Mouse (Mus musculus) lung, adult 10 weeks (tissue): Measurements from ENCODE around the gene Agtr1a. TPM values are rescaled to one million over a fixed set of nuclear protein-coding genes. Genes with fewer than 3 reads are reported as not detected.

Experiments
- polyA plus RNA-seq: library from polyadenylated mRNA; stranded (reverse); fragments of 350-450 nt; fragmentation: Illumina TruSeq; extraction: RNeasy Lipid Tissue Mini Kit (QIAGEN cat#74804); gene quantifications from one replicate; pipeline ENCODE4 v1.2.3, GENCODE M21; 2014; ENCODE audit warnings: low read depth, low replicate concordance; ENCODE audit not compliant: insufficient read depth

Gene Agtr1a
- 8.5 TPM for polyA plus RNA-seq

DNA sequence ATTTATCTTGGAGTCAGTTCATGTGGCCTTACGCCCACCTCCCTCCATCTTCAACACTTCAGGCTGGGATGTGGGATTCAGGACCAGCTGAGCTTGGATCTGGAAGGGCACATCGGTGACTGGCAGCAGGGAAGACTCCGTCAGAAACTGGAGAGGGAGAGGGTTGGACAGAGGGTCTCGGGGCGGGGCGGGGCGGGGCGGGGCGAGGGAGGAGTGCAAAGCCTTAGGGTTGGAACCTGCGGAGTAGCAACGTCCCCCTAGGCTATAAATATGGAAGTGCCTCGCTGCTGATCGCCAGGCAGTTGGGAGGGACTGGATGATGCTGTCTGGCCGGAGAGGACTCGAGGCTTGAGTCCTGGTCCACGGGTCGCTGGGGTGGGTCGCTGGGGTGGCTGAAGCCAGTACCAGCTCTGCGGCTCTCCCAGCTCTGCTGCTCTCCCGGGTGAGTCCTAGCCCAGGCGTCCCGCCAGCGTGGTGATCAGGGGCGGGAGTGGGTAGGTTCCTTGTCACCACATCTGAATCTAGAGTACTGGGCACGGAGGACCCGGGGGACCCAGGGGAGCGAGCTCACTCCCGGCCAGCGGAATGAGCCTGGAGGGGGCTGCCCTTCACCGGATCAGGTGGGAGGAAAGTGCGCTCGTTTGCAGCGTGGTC lies at the start of gene Agtr1a:
TSS of gene Agtr1a (plus strand) at position 294 of the 654 bp plus-strand sequence.

Other genes with a start within 250 kb of the Agtr1a start
- 5.4 TPM for gene Mboat1, start 200.0 kb upstream of the Agtr1a start, polyA plus RNA-seq
- 100 TPM for gene Uqcrfs1, start 208.9 kb downstream of the Agtr1a start, polyA plus RNA-seq